ENCODE assay signal across 10 mouse cellular contexts in genomic region chr17:6948769-6949228, GRCm38 (mm10). TPM values are rescaled to one million over a fixed set of nuclear protein-coding genes. Genes with fewer than 3 reads are reported as not detected.
DNase-seq lines count a peak whose midpoint lies in the region; ATAC-seq and TF ChIP-seq lines count a peak whose summit lies in the region.
"Not testable (repeated sequence)": the region's sequence is repeated elsewhere in the genome, so short reads cannot be mapped to it uniquely, and the experiment has no call there.
"Had no signal": no experiment of that assay in that cellular context is flagged by ENCODE, and none has a peak within 500 bp of the region (broad histone marks: within the 10 kb centered on the region; RNA-seq: fewer than 3 reads in every experiment).

No protein-coding gene starts in this region.

- not testable (repeated sequence) for H3K4me1 ChIP-seq in G1E (ENCODE audit: insufficient read depth, low read depth, low read length); embryonic facial prominence, embryonic 12.5 days; hindbrain, embryonic 14.5 days (replicated peaks; ENCODE audit: control insufficient read depth, insufficient read depth, low read length); liver, postnatal 0 days (ENCODE audit: insufficient read depth); midbrain, postnatal 0 days (ENCODE audit: insufficient read depth, low read length)

- not testable (repeated sequence) for H3K27me3 ChIP-seq in G1E (ENCODE audit: insufficient read depth, low read length); embryonic facial prominence, embryonic 12.5 days; hindbrain, embryonic 14.5 days (ENCODE audit: control insufficient read depth, insufficient read depth, low read length); liver, postnatal 0 days (ENCODE audit: insufficient read depth, low read length); midbrain, postnatal 0 days (ENCODE audit: insufficient read depth, low read length)

- peak; percentile 6 for DNase-seq in G1E (ENCODE audit: low spot score)
- peak; percentile 26 for DNase-seq in hindbrain, embryonic 14.5 days (ENCODE audit: low spot score)
- DNase-seq in layer of hippocampus, adult 2 months (ENCODE audit: low spot score in 2 of 2); liver, postnatal 0 days; midbrain, postnatal 0 days (ENCODE audit: low spot score): not testable (repeated sequence)
- DNase-seq in telencephalon, adult 2 months (ENCODE audit: low read depth, low spot score): peak; percentile 38

- not testable (repeated sequence) for TF ChIP-seq CTCF in G1E (IDR thresholded peaks at IDR 0.05; ENCODE audit: low read depth, low read length); layer of hippocampus, adult 2 months (conservative IDR thresholded peaks at IDR 0.05); liver, postnatal 0 days (IDR thresholded peaks at IDR 0.05; ENCODE audit: low read depth); midbrain, postnatal 0 days (IDR thresholded peaks at IDR 0.05)

- H3K4me3 ChIP-seq in G1E (ENCODE audit: low read depth, low read length): peak overlapping the region; percentile 74
- peak overlapping the region; percentile 52 for H3K4me3 ChIP-seq in embryonic facial prominence, embryonic 12.5 days
- peak overlapping the region; percentile 51 for H3K4me3 ChIP-seq in hindbrain, embryonic 14.5 days (replicated peaks; ENCODE audit: low read length)
- peak overlapping the region; percentile 83 for H3K4me3 ChIP-seq in layer of hippocampus, adult 2 months
- peak overlapping the region; percentile 70 for H3K4me3 ChIP-seq in liver, postnatal 0 days (ENCODE audit: low read depth, low read length)
- peak overlapping the region; percentile 48 for H3K4me3 ChIP-seq in midbrain, postnatal 0 days (ENCODE audit: low read depth, low read length)

- H3K9ac ChIP-seq in embryonic facial prominence, embryonic 12.5 days: peak overlapping the region; percentile 59
- H3K9ac ChIP-seq in hindbrain, embryonic 14.5 days: peak overlapping the region; percentile 68
- H3K9ac ChIP-seq in liver, postnatal 0 days (replicated peaks): peak overlapping the region; percentile 66
- H3K9ac ChIP-seq in midbrain, postnatal 0 days (replicated peaks; ENCODE audit: low read length, poor library complexity, severe bottlenecking): peak overlapping the region; percentile 62

- not testable (repeated sequence) for TF ChIP-seq EP300 in liver, postnatal 0 days (IDR thresholded peaks at IDR 0.05; ENCODE audit: low read depth)

- ATAC-seq in G1E (ENCODE audit: extremely low read depth, insufficient number of reproducible peaks, low FRiP score, poor library complexity, severe bottlenecking): peak; percentile 95
- peak; percentile 23; the same call in 1 of the 2 replicates for ATAC-seq in embryonic facial prominence, embryonic 12.5 days (ENCODE audit: insufficient number of reproducible peaks, insufficient read depth, low FRiP score, low TSS enrichment)
- peak; percentile 21 for ATAC-seq in frontal cortex, adult (ENCODE audit: low TSS enrichment)
- ATAC-seq in hindbrain, embryonic 14.5 days (ENCODE audit: low FRiP score): 0 out of 2 replicates have a peak, but pooled peaks have one; percentile 28
- peak; percentile 26 for ATAC-seq in liver, postnatal 0 days
- ATAC-seq in midbrain, postnatal 0 days (ENCODE audit: low FRiP score): 0 out of 2 replicates have a peak, but pooled peaks have one; percentile 19

- H3K9me3 ChIP-seq in G1E (replicated peaks); embryonic facial prominence, embryonic 12.5 days; hindbrain, embryonic 14.5 days (ENCODE audit: control insufficient read depth, low read length); liver, postnatal 0 days (ENCODE audit: low read length); midbrain, postnatal 0 days (ENCODE audit: low read length): not testable (repeated sequence)

- 12% methylated on average over 9 of the region's 9 CpGs for WGBS in embryonic facial prominence, embryonic 12.5 days
- WGBS in hindbrain, embryonic 14.5 days: 15% methylated on average over 9 of the region's 9 CpGs
- WGBS in liver, postnatal 0 days (ENCODE audit: insufficient replicate concordance): 8% methylated on average over 9 of the region's 9 CpGs
- 10% methylated on average over 9 of the region's 9 CpGs for WGBS in midbrain, postnatal 0 days

- H3K4me2 ChIP-seq in embryonic facial prominence, embryonic 12.5 days (replicated peaks): peak overlapping the region; percentile 48
- H3K4me2 ChIP-seq in hindbrain, embryonic 14.5 days (replicated peaks): peak overlapping the region; percentile 72
- peak overlapping the region; percentile 80 for H3K4me2 ChIP-seq in liver, postnatal 0 days (ENCODE audit: low read depth, low read length)
- H3K4me2 ChIP-seq in midbrain, postnatal 0 days (ENCODE audit: low read depth, low read length, poor library complexity, severe bottlenecking): peak overlapping the region; percentile 47

- peak overlapping the region; percentile 83 for H3K27ac ChIP-seq in embryonic facial prominence, embryonic 12.5 days
- peak overlapping the region; percentile 87 for H3K27ac ChIP-seq in hindbrain, embryonic 14.5 days
- peak overlapping the region; percentile 93 for H3K27ac ChIP-seq in layer of hippocampus, adult 2 months
- peak overlapping the region; percentile 79; the same call in 1 of the 2 replicates for H3K27ac ChIP-seq in liver, postnatal 0 days (ENCODE audit: low read depth)
- peak overlapping the region; percentile 67; the same call in 1 of the 2 replicates for H3K27ac ChIP-seq in midbrain, postnatal 0 days (ENCODE audit: low read depth, low read length)

- H3K36me3 ChIP-seq in G1E (replicated peaks); embryonic facial prominence, embryonic 12.5 days; hindbrain, embryonic 14.5 days (replicated peaks; ENCODE audit: control insufficient read depth, insufficient read depth); liver, postnatal 0 days (replicated peaks; ENCODE audit: insufficient read depth, low read length); midbrain, postnatal 0 days (ENCODE audit: insufficient read depth, low read length): not testable (repeated sequence)

RNA-seq across cellular contexts. Expression of gene Rsph3b, which starts 0.3 kb away (rescaled TPM):
- 23.3 and 29.7 TPM in 2 replicates for total RNA-seq in G1E (2014; fragmentation: Nextera tagmentation)
- total RNA-seq in G1E (2017): 17.3 and 23.2 TPM in 2 replicates
- 21.7 and 22.6 TPM in 2 replicates for polyA plus RNA-seq in G1E (2012)
- 31.6 and 34.7 TPM in 2 replicates for polyA plus RNA-seq in embryonic facial prominence, embryonic 12.5 days (2016; fragmentation: Nextera tagmentation; extraction: Ambion mirVana)
- 57.9 and 61.9 TPM in 2 replicates for polyA plus RNA-seq in hindbrain, embryonic 14.5 days (2014; fragmentation: Nextera tagmentation; extraction: Ambion mirVana)
- 10 to 100 TPM; 28.8 to 30.5 TPM for total RNA-seq in layer of hippocampus, adult 2 months (2021)
- 13.2 and 14.5 TPM in 2 replicates for polyA plus RNA-seq in liver, postnatal 0 days (2015; fragmentation: Nextera tagmentation; extraction: Ambion mirVana)
- total RNA-seq in midbrain, postnatal 0 days (2014; rRNA removed): 28.3 and 28.9 TPM in 2 replicates
- polyA plus RNA-seq in midbrain, postnatal 0 days (2015; fragmentation: Nextera tagmentation; extraction: Ambion mirVana): 59.7 and 64.4 TPM in 2 replicates

RNA-seq across cellular contexts. Expression of gene Tagap1, which starts 12.2 kb away (rescaled TPM):
- total RNA-seq in G1E (2014; fragmentation: Nextera tagmentation) (13.9 and 16.9 TPM in 2 replicates), G1E (2017) (17.9 and 21.9 TPM in 2 replicates)
- 3.7 and 4.9 TPM in 2 replicates for polyA plus RNA-seq in G1E (2012)
- polyA plus RNA-seq in embryonic facial prominence, embryonic 12.5 days (2016; fragmentation: Nextera tagmentation; extraction: Ambion mirVana): 58.0 and 61.1 TPM in 2 replicates
- polyA plus RNA-seq in hindbrain, embryonic 14.5 days (2014; fragmentation: Nextera tagmentation; extraction: Ambion mirVana): 62.9 and 68.8 TPM in 2 replicates
- total RNA-seq in layer of hippocampus, adult 2 months (2021): 10 to 100 TPM; 25.0 to 27.1 TPM
- polyA plus RNA-seq in liver, postnatal 0 days (2015; fragmentation: Nextera tagmentation; extraction: Ambion mirVana): 9.2 and 9.6 TPM in 2 replicates
- total RNA-seq in midbrain, postnatal 0 days (2014; rRNA removed): 35.8 and 42.5 TPM in 2 replicates
- 57.0 and 58.5 TPM in 2 replicates for polyA plus RNA-seq in midbrain, postnatal 0 days (2015; fragmentation: Nextera tagmentation; extraction: Ambion mirVana)

RNA-seq across cellular contexts. Expression of gene Rnaset2b, which starts 21.6 kb away (rescaled TPM):
- total RNA-seq in G1E (2014; fragmentation: Nextera tagmentation) (96.6 and 106 TPM in 2 replicates), G1E (2017) (105 and 150 TPM in 2 replicates)
- 3.6 and 88.1 TPM in 2 replicates for polyA plus RNA-seq in G1E (2012)
- polyA plus RNA-seq in embryonic facial prominence, embryonic 12.5 days (2016; fragmentation: Nextera tagmentation; extraction: Ambion mirVana): 150 and 164 TPM in 2 replicates
- polyA plus RNA-seq in hindbrain, embryonic 14.5 days (2014; fragmentation: Nextera tagmentation; extraction: Ambion mirVana): 96.7 and 129 TPM in 2 replicates
- total RNA-seq in layer of hippocampus, adult 2 months (2021): 10 to 100 TPM; 35.4 to 39.5 TPM
- 161 and 182 TPM in 2 replicates for polyA plus RNA-seq in liver, postnatal 0 days (2015; fragmentation: Nextera tagmentation; extraction: Ambion mirVana)
- total RNA-seq in midbrain, postnatal 0 days (2014; rRNA removed): 12.6 and 21.9 TPM in 2 replicates
- polyA plus RNA-seq in midbrain, postnatal 0 days (2015; fragmentation: Nextera tagmentation; extraction: Ambion mirVana): 79.6 and 83.9 TPM in 2 replicates

RNA-seq across cellular contexts. Expression of gene Gm49721, which starts 29.9 kb away (rescaled TPM):
- total RNA-seq in G1E (2014; fragmentation: Nextera tagmentation) (not detected in 2 replicates), G1E (2017) (0.05 and 0.23 TPM in 2 replicates)
- not detected in 2 replicates for polyA plus RNA-seq in G1E (2012)
- polyA plus RNA-seq in embryonic facial prominence, embryonic 12.5 days (2016; fragmentation: Nextera tagmentation; extraction: Ambion mirVana): 0.09 TPM in 1 of 2 replicates, not detected in the other
- 0.25 and 0.56 TPM in 2 replicates for polyA plus RNA-seq in hindbrain, embryonic 14.5 days (2014; fragmentation: Nextera tagmentation; extraction: Ambion mirVana)
- total RNA-seq in layer of hippocampus, adult 2 months (2021): 1 to 10 TPM in 1 of 2 experiments, under 1 TPM in 1; 0.25 to 1.0 TPM
- polyA plus RNA-seq in liver, postnatal 0 days (2015; fragmentation: Nextera tagmentation; extraction: Ambion mirVana): 0.06 TPM in 1 of 2 replicates, not detected in the other
- 0.42 and 4.6 TPM in 2 replicates for total RNA-seq in midbrain, postnatal 0 days (2014; rRNA removed)
- 0.22 and 0.53 TPM in 2 replicates for polyA plus RNA-seq in midbrain, postnatal 0 days (2015; fragmentation: Nextera tagmentation; extraction: Ambion mirVana)
- total RNA-seq: gastrocnemius, postnatal 14 days; hematopoietic stem cell, adult 5-6 weeks had no signal

Comparison
In these comparisons a context has a peak if more than half of its experiments do, and no peak if none do; other contexts are left out.
1. ATAC-seq: peak in every context shown above with its lines; median percentile 95 in G1E; 28 in hindbrain, embryonic 14.5 days; 26 in liver, postnatal 0 days; 23 in embryonic facial prominence, embryonic 12.5 days; 21 in frontal cortex, adult; 19 in midbrain, postnatal 0 days.